Mouse (Mus musculus) lung, postnatal 0 days (tissue): ENCODE results near the gene Gpx7.

ENCODE experiments used
- CTCF ChIP-seq: IDR thresholded peaks from 2 replicates; pipeline ENCODE4 v1.5.1; 2016; ENCODE audit warnings: antibody characterized with exemption, mild to moderate bottlenecking
- EP300 ChIP-seq: IDR thresholded peaks from 2 replicates; pipeline ENCODE4 v1.6.1; 2016; ENCODE audit warnings: antibody characterized with exemption, mild to moderate bottlenecking, control low read depth

DNA sequence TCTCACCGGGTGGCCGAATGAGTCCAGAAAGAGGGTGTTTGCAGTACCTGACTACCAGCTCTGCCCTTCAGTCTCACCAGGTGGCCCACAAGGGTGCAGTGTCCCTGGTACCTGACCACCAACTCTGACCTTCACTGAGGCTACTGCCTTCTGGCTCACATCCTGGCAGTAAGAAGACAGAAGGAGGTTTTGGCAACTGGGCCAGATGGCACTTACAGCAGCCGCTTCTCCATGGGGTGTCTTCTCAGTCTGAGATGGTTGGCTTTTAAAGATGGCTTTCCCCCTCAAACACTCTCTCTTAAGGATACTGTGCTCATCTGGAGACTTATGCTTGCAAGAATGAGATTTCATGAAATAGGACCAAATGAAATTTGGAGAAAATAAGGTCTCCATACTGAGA, 27.3 kb downstream of the Gpx7 start:
- TF ChIP-seq CTCF (no peak), EP300 (no peak)
